Mouse (Mus musculus) midbrain, embryonic 11.5 days (tissue): ENCODE measurements around the gene Orc3. TPM values are rescaled to one million over a fixed set of nuclear protein-coding genes. Genes with fewer than 3 reads are reported as not detected.

Experiments
- ATAC-seq: fragments of 200-750 bp; cut with Nextera tagmentation; 2 replicates; pipeline ENCODE4 v1.8.0; 2017; ENCODE audit warnings: moderate TSS enrichment, moderate library complexity; ENCODE audit not compliant: low FRiP score
- DNase-seq: peaks from one replicate; pipeline ENCODE4 v3.0.0; 2015; ENCODE audit warnings: low spot score; ENCODE audit errors: missing footprints
- H3K27ac ChIP-seq: fragments of 300-500 bp; sonication (generic); 2 replicates; pipeline ENCODE4 v1.5.1; 2014; ENCODE audit warnings: low read depth, low read length
- H3K27me3 ChIP-seq: fragments of 300-500 bp; sonication (generic); 2 replicates; pipeline ENCODE4 v1.6.1; 2014; ENCODE audit warnings: mild to moderate bottlenecking, low read length, moderate library complexity, mixed read lengths; ENCODE audit not compliant: control insufficient read depth, insufficient read depth
- H3K36me3 ChIP-seq: fragments of 300-500 bp; sonication (generic); 2 replicates; pipeline ENCODE4 v1.6.1; 2014; ENCODE audit warnings: mild to moderate bottlenecking, low read length, moderate library complexity, mixed read lengths; ENCODE audit not compliant: control insufficient read depth, insufficient read depth
- H3K4me1 ChIP-seq: fragments of 300-500 bp; sonication (generic); 2 replicates; pipeline ENCODE4 v1.6.1; 2014; ENCODE audit warnings: low read length; ENCODE audit not compliant: control insufficient read depth, insufficient read depth
- H3K4me2 ChIP-seq: fragments of 300-500 bp; sonication (generic); 2 replicates; pipeline ENCODE4 v1.6.1; 2014; ENCODE audit warnings: mild to moderate bottlenecking, moderate library complexity
- H3K4me3 ChIP-seq: fragments of 300-500 bp; sonication (generic); 2 replicates; pipeline ENCODE4 v1.5.1; 2014; ENCODE audit warnings: low read depth, low read length
- H3K9ac ChIP-seq: fragments of 300-500 bp; sonication (generic); 2 replicates; pipeline ENCODE4 v1.6.1; 2014; ENCODE audit warnings: low read length
- H3K9me3 ChIP-seq: fragments of 300-500 bp; sonication (generic); 2 replicates; pipeline ENCODE4 v1.6.1; 2016; ENCODE audit warnings: low read length; ENCODE audit not compliant: control insufficient read depth
- WGBS: fragments of 180-500 bp; shearing (Covaris S2); extraction: QIAGEN DNeasy Blood & Tissue Kit; methylation state at CpG from one replicate; pipeline ENCODE4 v1.1.7; 2014; 5-methylcytosine and 5-hydroxymethylcytosine counted together
- polyA plus RNA-seq: library from polyadenylated mRNA; unstranded; fragments of >200 nt; fragmentation: Nextera tagmentation; extraction: Ambion mirVana; gene quantifications from 2 replicates; pipeline ENCODE4 v1.2.1, GENCODE M21; 2014

Orc3 gene
- polyA plus RNA-seq, 1 experiment from 2014 or later = 127 TPM

GRCm38 (mm10) chr4:34637851-34638250, 23.1 kb upstream of the Orc3 start:
- H3K9me3 ChIP-seq = no peaks in the 10 kb centered on the region
- no peaks in the 10 kb centered on the region for H3K27me3 ChIP-seq
- no peak overlapping the region for H3K27ac ChIP-seq
- H3K4me2 ChIP-seq = no peak overlapping the region
- no peaks in the 10 kb centered on the region; the same call in 1 of the 2 replicates for H3K36me3 ChIP-seq
- no peaks in the 10 kb centered on the region for H3K4me1 ChIP-seq
- no peak for ATAC-seq
- 92% methylated on average over 4 of the region's 4 CpGs for WGBS
- no peak for DNase-seq
- no peak overlapping the region for H3K9ac ChIP-seq
- H3K4me3 ChIP-seq = no peak overlapping the region

- Histone ChIP-seq H3K27ac (no peak overlapping the region), H3K4me2 (no peak overlapping the region), H3K4me3 (no peak overlapping the region), H3K9me3 (no peaks in the 10 kb centered on the region), H3K4me1 (no peaks in the 10 kb centered on the region), H3K27me3 (no peaks in the 10 kb centered on the region), H3K9ac (no peak overlapping the region), H3K36me3 (no peaks in the 10 kb centered on the region; the same call in 1 of the 2 replicates)
- WGBS = 93% methylated on average over 7 of the region's 7 CpGs
- no peak for ATAC-seq
- no peak for DNase-seq
These were observed 22.6 kb upstream of the Orc3 start for GRCm38 (mm10) chr4:34637386-34637785.

DNA sequence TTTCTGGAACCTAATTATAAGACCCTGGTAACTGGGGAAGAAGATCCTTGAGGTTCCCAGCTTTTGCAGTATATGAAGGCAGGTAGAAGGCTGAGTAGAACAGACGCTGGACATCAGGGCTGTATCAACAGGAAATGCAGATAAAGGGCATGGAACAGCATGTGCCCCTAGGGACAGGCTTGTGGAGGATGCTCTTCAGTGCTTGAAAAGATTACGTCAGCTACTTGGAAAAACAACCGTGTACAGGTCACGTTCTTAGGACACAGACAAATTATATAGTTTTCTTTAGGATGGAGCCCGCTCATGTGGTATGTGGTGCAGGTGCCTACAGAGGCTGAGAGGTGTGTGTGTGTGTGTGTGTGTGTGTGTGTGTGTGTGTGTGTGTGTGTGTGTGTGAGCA, 21.3 kb upstream of the Orc3 start:
- DNase-seq (no peak), ATAC-seq (no peak)
- Histone ChIP-seq H3K9ac (no peak overlapping the region), H3K27ac (no peak overlapping the region), H3K27me3 (no peaks in the 10 kb centered on the region), H3K4me1 (no peaks in the 10 kb centered on the region), H3K4me2 (no peak overlapping the region), H3K36me3 (no peaks in the 10 kb centered on the region; the same call in 1 of the 2 replicates), H3K9me3 (no peaks in the 10 kb centered on the region), H3K4me3 (no peak overlapping the region)
- WGBS = 88% methylated on average over 5 of the region's 5 CpGs

- no peaks in the 10 kb centered on the region for H3K27me3 ChIP-seq
- DNase-seq = no peak
- H3K9ac ChIP-seq = no peak overlapping the region
- no peak for ATAC-seq
- no peaks in the 10 kb centered on the region for H3K4me1 ChIP-seq
- H3K36me3 ChIP-seq = no peaks in the 10 kb centered on the region; the same call in 1 of the 2 replicates
- no peaks in the 10 kb centered on the region for H3K9me3 ChIP-seq
- H3K4me2 ChIP-seq = no peak overlapping the region
- no peak overlapping the region for H3K27ac ChIP-seq
- no peak overlapping the region for H3K4me3 ChIP-seq
- WGBS = 92% methylated on average over 7 of the region's 7 CpGs
These were observed 19.4 kb upstream of the Orc3 start for GRCm38 (mm10) chr4:34634129-34634528.

DNA sequence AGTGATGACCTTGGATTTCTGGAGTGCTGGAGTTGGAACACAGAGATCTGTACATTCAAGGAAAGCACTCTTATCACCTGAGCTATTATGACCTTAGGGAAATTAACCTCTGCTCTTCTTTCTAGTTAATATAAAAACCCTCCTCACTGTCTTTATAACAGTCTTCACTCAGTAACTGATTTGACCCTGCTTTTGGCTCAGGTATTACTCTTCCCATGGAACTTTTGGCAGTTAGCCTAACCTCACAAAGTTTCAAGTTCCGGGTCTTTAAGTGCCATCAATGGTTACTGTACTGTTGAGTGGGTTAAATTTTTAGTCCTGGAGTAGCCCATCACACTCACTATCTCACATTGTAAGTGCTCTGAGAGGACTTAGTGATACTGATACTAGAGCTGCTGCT, 15.2 kb upstream of the Orc3 start:
- ATAC-seq = no peak

DNA sequence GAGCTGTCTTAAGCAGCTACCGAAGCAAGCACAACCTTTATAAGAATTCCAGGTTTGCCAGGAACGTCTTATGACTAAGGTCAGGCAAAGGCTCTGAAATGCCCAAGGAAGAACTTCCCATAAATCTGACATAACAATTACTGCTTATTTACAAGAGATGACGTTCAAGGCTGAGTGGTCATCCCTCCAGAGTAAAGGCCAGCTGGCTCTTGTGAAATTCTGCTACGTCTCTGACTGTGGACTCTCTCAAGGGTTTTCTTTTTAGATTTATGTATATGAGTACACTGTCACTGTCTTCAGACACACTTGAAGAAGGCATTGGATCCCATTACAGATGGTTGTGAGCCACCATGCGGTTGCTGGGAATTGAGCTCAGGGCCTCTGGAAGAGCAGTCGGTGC, 11.7 kb upstream of the Orc3 start:
- WGBS = 91% methylated on average over 6 of the region's 6 CpGs
- no peak overlapping the region for H3K9ac ChIP-seq
- H3K4me3 ChIP-seq = no peak overlapping the region
- no peaks in the 10 kb centered on the region for H3K4me1 ChIP-seq
- H3K27me3 ChIP-seq = no peaks in the 10 kb centered on the region
- H3K27ac ChIP-seq = no peak overlapping the region
- H3K9me3 ChIP-seq = no peaks in the 10 kb centered on the region
- H3K4me2 ChIP-seq = no peak overlapping the region
- peaks cover 2% of the 10 kb centered on the region; the same call in 1 of the 2 replicates for H3K36me3 ChIP-seq
- DNase-seq = no peak
- no peak for ATAC-seq

More for the DNA sequence above, 15.2 kb upstream of the Orc3 start:
- H3K4me3 ChIP-seq = no peak overlapping the region
- no peak overlapping the region for H3K27ac ChIP-seq
- H3K4me1 ChIP-seq = no peaks in the 10 kb centered on the region
- 100% methylated on average over 1 of the region's 1 CpGs for WGBS
- H3K4me2 ChIP-seq = no peak overlapping the region
- H3K36me3 ChIP-seq = peaks cover 2% of the 10 kb centered on the region; the same call in 1 of the 2 replicates
- DNase-seq = no peak
- H3K27me3 ChIP-seq = no peaks in the 10 kb centered on the region
- H3K9me3 ChIP-seq = no peaks in the 10 kb centered on the region
- H3K9ac ChIP-seq = no peak overlapping the region

GRCm38 (mm10) chr4:34625556-34625955, 10.8 kb upstream of the Orc3 start:
- Histone ChIP-seq H3K36me3 (0 out of 2 replicates have a peak, but pooled peaks cover 2% of the 10 kb centered on the region), H3K4me3 (no peak overlapping the region), H3K4me2 (no peak overlapping the region), H3K9ac (no peak overlapping the region), H3K27me3 (no peaks in the 10 kb centered on the region), H3K4me1 (no peaks in the 10 kb centered on the region), H3K9me3 (no peaks in the 10 kb centered on the region), H3K27ac (no peak overlapping the region)
- ATAC-seq (no peak), DNase-seq (no peak)
- 86% methylated on average over 4 of the region's 4 CpGs for WGBS

GRCm38 (mm10) chr4:34616146-34616545, 1.4 kb upstream of the Orc3 start:
- Histone ChIP-seq H3K4me2 (peak overlapping the region; percentile 96), H3K4me3 (0 out of 2 replicates have a peak overlapping the region, but pooled peaks have one; percentile 84), H3K27ac (no peak overlapping the region), H3K4me1 (peaks cover 14% of the 10 kb centered on the region), H3K27me3 (no peaks in the 10 kb centered on the region), H3K9ac (0 out of 2 replicates have a peak overlapping the region, but pooled peaks have one; percentile 18), H3K9me3 (no peaks in the 10 kb centered on the region), H3K36me3 (no peaks in the 10 kb centered on the region)
- no peak for DNase-seq
- ATAC-seq = no peak
- WGBS = 54% methylated on average over 8 of the region's 8 CpGs

DNA sequence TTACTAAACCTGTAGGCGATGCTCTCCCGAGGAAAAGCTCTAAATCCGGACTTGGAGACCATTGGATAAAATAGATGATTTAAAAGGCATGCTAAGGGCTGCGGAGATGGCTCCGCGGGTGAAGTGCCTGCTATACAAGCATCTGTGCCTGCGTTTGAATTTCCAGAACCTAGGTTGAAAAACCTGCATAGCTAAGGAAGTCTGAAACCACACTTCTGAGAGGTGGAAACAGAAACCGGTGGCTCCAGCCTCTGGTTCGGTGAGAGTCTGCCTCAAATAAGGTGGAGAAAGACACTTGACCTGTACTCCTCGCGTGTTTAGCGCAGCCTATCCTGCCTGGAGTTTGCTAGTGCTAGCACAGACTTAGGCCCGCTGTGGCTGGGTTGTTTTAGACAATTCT, 559 bp upstream of the Orc3 start:
- DNase-seq = peak; percentile 88
- no peaks in the 10 kb centered on the region for H3K9me3 ChIP-seq
- H3K4me2 ChIP-seq = peak overlapping the region; percentile 96
- H3K9ac ChIP-seq = peak overlapping the region; percentile 91
- ATAC-seq = peak; percentile 14; the same call in 1 of the 2 replicates
- peaks cover 14% of the 10 kb centered on the region for H3K4me1 ChIP-seq
- no peaks in the 10 kb centered on the region for H3K36me3 ChIP-seq
- H3K27ac ChIP-seq = no peak overlapping the region
- peak overlapping the region; percentile 84 for H3K4me3 ChIP-seq
- H3K27me3 ChIP-seq = no peaks in the 10 kb centered on the region
- WGBS = 3% methylated on average over 13 of the region's 13 CpGs
